Mouse (Mus musculus) forebrain, embryonic 15.5 days (tissue): ENCODE measurements at regions not wholly inside any gene's neighbourhood (a gene's known extent, or its start where the extent isn't known, plus 50 kb on each side); places are given as distances from the start of the nearest gene placed in this dataset.

Experiments used
- ATAC-seq: fragments of 200-750 bp; cut with Nextera tagmentation; replicated peaks from 2 replicates; pipeline ENCODE4 v1.8.0; 2017; ENCODE audit warnings: mild to moderate bottlenecking, moderate TSS enrichment, moderate library complexity
- H3K27ac ChIP-seq: fragments of 300-500 bp; sonication (generic); replicated peaks from 2 replicates; pipeline ENCODE4 v1.5.1; 2015; ENCODE audit warnings: mild to moderate bottlenecking, inconsistent platforms
- H3K27me3 ChIP-seq: fragments of 300-500 bp; sonication (generic); 2 replicates; pipeline ENCODE4 v1.6.1; 2015; ENCODE audit warnings: inconsistent platforms
- H3K36me3 ChIP-seq: fragments of 300-500 bp; sonication (generic); 2 replicates; pipeline ENCODE4 v1.6.1; 2015; ENCODE audit warnings: mild to moderate bottlenecking, inconsistent platforms
- H3K4me1 ChIP-seq: fragments of 300-500 bp; sonication (generic); 2 replicates; pipeline ENCODE4 v1.6.1; 2015; ENCODE audit warnings: inconsistent platforms
- H3K4me2 ChIP-seq: fragments of 300-500 bp; sonication (generic); replicated peaks from 2 replicates; pipeline ENCODE4 v1.6.1; 2015; ENCODE audit warnings: mild to moderate bottlenecking, inconsistent platforms
- H3K4me3 ChIP-seq: fragments of 300-500 bp; sonication (generic); 2 replicates; pipeline ENCODE4 v1.5.1; 2015; ENCODE audit warnings: mild to moderate bottlenecking, inconsistent platforms
- H3K9ac ChIP-seq: fragments of 300-500 bp; sonication (generic); replicated peaks from 2 replicates; pipeline ENCODE4 v1.6.1; 2015; ENCODE audit warnings: mild to moderate bottlenecking, inconsistent platforms
- H3K9me3 ChIP-seq: fragments of 300-500 bp; sonication (generic); 2 replicates; pipeline ENCODE4 v1.6.1; 2016; ENCODE audit warnings: inconsistent platforms
- WGBS: fragments of 180-500 bp; shearing (Covaris S2); methylation state at CpG from one replicate; pipeline ENCODE4 v1.1.7; 2015; ENCODE audit warnings: mixed read lengths; 5-methylcytosine and 5-hydroxymethylcytosine counted together

DNA sequence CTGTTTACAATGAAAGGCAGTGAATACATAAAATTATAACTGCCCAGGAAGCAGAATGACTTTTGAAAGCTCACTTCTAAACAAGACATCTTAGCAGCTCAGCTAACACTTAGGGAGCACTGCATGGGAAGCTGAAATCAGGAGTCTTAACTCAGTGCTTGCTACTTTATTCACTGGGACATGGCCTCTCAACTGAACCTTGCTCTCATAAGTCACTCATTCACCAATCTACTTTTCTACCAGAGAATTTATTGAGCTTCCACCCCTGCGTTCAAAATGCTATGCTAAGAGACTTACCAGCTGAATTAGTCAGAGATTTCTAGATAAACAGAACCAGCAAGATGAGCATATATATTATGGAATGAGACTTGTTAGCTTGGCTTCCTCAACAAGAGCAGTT is 122.8 kb upstream of the Mpped2 start:
- Histone ChIP-seq H3K36me3 (no peaks in the 10 kb centered on the region), H3K4me1 (no peaks in the 10 kb centered on the region), H3K4me3 (no peak overlapping the region), H3K4me2 (no peak overlapping the region), H3K27me3 (no peaks in the 10 kb centered on the region), H3K9ac (no peak overlapping the region), H3K27ac (no peak overlapping the region), H3K9me3 (no peaks in the 10 kb centered on the region)
- ATAC-seq: no peak
- WGBS: 93% methylated on average over 1 of the region's 1 CpGs

DNA sequence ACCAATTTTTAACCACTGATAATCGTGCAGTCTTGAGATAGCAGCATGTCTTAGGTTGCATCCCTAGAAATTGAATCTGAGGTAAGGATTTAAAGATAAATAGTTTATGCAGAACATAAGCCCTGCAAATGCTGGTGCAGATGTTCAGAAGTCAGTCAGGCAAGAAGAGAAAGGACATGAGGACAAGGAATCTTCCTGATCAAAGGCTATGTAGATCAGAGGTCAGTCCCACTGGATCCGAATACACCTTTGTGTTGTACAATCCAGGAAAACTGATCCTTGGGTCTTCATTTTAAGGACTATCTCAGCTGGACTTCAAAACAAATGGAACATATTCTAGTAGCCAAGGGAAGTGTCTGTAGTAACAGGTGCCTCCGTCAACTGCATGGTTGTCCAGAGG is 121.7 kb upstream of the Mpped2 start:
- H3K4me3 ChIP-seq: no peak overlapping the region

DNA sequence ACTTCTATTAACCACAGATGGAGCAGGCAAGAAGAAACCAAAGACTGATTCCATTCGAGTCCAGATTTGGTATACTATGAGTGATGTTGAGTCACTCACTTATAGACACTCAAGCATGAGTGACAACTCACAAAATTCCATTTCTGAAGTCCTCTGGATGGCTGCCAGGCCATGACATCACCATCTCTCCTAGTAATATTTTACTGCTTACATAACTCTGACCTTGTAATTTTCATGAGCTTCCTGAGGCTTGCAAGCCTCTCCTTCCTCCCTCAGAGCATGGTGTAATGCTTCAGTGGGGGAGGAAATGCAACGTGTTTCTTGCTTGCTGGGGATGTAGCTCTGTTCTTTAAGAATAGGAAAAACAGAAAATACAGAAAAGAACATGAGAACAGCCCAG is 121.2 kb upstream of the Mpped2 start:
- H3K36me3 ChIP-seq: no peaks in the 10 kb centered on the region
- WGBS: 64% methylated on average over 2 of the region's 2 CpGs
- no peak overlapping the region for H3K9ac ChIP-seq

More for the DNA sequence above, 121.7 kb upstream of the Mpped2 start:
- Histone ChIP-seq H3K9me3 (no peaks in the 10 kb centered on the region), H3K4me1 (no peaks in the 10 kb centered on the region), H3K9ac (no peak overlapping the region), H3K27me3 (no peaks in the 10 kb centered on the region), H3K4me2 (no peak overlapping the region), H3K27ac (no peak overlapping the region), H3K36me3 (no peaks in the 10 kb centered on the region)
- ATAC-seq: no peak
- WGBS: 94% methylated on average over 3 of the region's 3 CpGs

DNA sequence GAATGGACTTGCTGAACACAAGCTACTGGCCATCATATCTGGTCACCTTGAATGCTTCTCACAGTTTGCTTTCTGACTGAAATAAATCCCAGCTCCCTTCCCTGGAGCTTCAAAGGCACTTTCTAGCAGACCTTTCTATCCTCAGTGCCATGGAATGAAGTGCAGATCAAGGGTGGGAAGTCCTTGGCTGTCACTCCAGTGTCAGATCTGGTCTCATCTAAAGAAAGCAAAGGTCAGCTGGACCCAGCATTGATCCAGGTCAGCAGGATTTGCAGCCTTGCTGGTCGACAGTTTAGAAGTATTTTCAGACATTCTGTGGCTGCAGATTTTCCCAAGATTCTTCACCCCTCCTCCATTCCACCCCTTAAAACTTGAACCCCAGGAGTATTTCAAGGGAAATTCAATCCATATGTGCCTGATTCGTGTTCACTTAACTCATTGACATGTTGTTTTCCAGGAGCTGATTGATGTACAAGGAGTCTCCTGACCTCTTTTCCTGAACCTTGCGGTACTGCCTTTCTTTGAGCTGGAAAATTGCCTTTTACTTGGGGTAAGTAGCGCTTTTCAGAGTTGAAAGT is 116.2 kb upstream of the Mpped2 start:
- WGBS: 74% methylated on average over 4 of the region's 4 CpGs
- ATAC-seq: no peak
- no peak overlapping the region for H3K27ac ChIP-seq
- no peak overlapping the region for H3K4me3 ChIP-seq
- H3K36me3 ChIP-seq: no peaks in the 10 kb centered on the region
- no peaks in the 10 kb centered on the region for H3K9me3 ChIP-seq
- no peak overlapping the region for H3K9ac ChIP-seq
- H3K4me2 ChIP-seq: no peak overlapping the region
- H3K27me3 ChIP-seq: no peaks in the 10 kb centered on the region
- peaks cover 5% of the 10 kb centered on the region; the same call in 1 of the 2 replicates for H3K4me1 ChIP-seq

More for the DNA sequence above, 121.2 kb upstream of the Mpped2 start:
- Histone ChIP-seq H3K27me3 (no peaks in the 10 kb centered on the region), H3K4me2 (no peak overlapping the region), H3K9me3 (no peaks in the 10 kb centered on the region), H3K27ac (no peak overlapping the region), H3K4me1 (no peaks in the 10 kb centered on the region), H3K4me3 (no peak overlapping the region)
- ATAC-seq: no peak

DNA sequence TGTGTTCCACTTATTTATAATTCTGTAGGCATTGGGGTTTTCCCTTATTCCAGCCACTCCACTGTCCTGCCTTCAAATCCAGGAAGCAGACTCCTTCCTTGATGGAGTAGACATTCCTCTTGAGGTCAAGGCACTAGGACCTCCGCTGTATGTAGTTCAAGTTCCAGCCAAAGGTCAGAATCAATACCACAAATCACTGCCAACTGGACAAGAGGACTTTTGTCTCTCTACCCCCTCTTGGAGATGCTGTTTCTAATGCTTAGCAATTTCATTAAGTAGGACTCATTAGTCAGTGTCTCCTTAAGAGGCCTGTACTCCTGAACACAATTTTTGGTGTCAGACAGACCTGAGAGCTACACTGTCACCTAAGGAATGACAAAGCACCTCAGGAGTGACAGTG is 115.0 kb upstream of the Mpped2 start:
- peaks cover 5% of the 10 kb centered on the region; the same call in 1 of the 2 replicates for H3K4me1 ChIP-seq
- no peak overlapping the region for H3K27ac ChIP-seq
- no peaks in the 10 kb centered on the region for H3K27me3 ChIP-seq
- H3K36me3 ChIP-seq: no peaks in the 10 kb centered on the region
- H3K4me2 ChIP-seq: no peak overlapping the region
- H3K9me3 ChIP-seq: no peaks in the 10 kb centered on the region
- no peak for ATAC-seq
- no peak overlapping the region for H3K4me3 ChIP-seq
- no peak overlapping the region for H3K9ac ChIP-seq
- WGBS: 92% methylated on average over 1 of the region's 1 CpGs

DNA sequence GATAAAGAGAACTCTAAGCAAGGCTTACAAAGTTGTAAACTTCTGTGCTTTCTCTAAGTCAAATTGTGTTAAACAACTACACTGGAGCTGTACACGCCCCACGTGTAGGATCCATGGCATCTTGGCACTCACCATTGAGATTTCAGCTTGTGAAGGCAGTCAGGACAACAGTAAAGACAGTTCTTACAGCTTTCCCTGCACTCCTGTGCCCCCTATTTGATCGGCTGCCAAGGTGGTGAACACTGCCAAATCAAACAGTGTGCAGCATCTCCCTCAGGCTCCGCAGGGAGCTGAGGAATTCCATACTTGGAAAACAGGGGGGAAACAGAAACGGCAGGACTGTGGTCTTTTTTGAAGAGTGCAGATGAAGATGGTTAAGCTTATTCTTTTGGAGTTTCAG is 112.4 kb upstream of the Mpped2 start:
- Histone ChIP-seq H3K36me3 (no peaks in the 10 kb centered on the region), H3K4me1 (peaks cover 5% of the 10 kb centered on the region; the same call in 1 of the 2 replicates), H3K4me3 (no peak overlapping the region), H3K27me3 (no peaks in the 10 kb centered on the region), H3K9me3 (no peaks in the 10 kb centered on the region), H3K4me2 (no peak overlapping the region), H3K27ac (no peak overlapping the region), H3K9ac (no peak overlapping the region)
- ATAC-seq: peak; percentile 38; the same call in 1 of the 2 replicates
- 25% methylated on average over 5 of the region's 5 CpGs for WGBS

DNA sequence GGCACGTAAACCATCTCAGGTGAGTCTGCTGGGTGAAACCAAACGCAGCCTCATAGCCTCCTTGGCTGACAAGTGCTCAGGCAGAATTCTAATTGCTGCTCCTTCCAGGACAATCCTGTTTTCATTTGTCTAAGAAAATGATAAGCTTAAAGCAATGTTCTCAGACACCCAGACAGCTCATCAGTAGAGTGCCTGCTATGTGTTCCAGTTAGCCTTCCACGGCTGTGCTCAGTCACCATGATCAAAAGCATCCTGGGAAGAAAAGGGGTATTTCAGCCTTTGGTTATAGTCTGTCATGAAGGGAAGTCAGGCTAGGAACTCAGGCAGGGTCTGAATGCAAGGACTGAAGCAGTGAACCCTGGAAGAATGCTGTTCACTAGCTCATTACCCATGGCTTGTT is 71.8 kb upstream of the Mpped2 start:
- no peaks in the 10 kb centered on the region for H3K27me3 ChIP-seq
- H3K4me3 ChIP-seq: no peak overlapping the region
- H3K9ac ChIP-seq: no peak overlapping the region
- ATAC-seq: no peak
- H3K9me3 ChIP-seq: no peaks in the 10 kb centered on the region
- H3K27ac ChIP-seq: no peak overlapping the region
- no peaks in the 10 kb centered on the region for H3K4me1 ChIP-seq
- WGBS: 77% methylated on average over 3 of the region's 3 CpGs
- no peak overlapping the region for H3K4me2 ChIP-seq
- no peaks in the 10 kb centered on the region for H3K36me3 ChIP-seq

DNA sequence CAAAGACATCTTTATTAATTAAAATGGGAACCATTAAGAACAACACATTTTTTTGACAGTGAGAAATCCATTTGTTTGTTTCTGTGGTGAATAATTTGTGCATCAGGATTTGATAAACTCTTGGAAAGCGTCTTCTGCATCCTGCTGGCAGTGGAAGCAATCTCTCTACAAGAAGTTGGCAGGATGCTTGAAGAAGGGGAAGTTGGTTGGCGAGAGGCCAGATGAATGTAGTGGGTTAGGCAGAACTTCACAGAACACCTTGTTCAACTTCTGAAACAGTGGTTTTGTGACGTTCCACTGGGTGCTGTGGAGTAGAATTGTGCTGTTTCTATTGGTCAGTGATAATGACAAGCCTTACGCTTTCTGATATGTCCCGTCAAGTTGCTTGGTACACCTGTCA is 70.7 kb upstream of the Mpped2 start:
- Histone ChIP-seq H3K27me3 (no peaks in the 10 kb centered on the region), H3K4me3 (no peak overlapping the region), H3K9me3 (no peaks in the 10 kb centered on the region), H3K27ac (no peak overlapping the region), H3K36me3 (no peaks in the 10 kb centered on the region), H3K9ac (no peak overlapping the region), H3K4me1 (no peaks in the 10 kb centered on the region), H3K4me2 (no peak overlapping the region)
- 75% methylated on average over 5 of the region's 5 CpGs for WGBS
- no peak for ATAC-seq

DNA sequence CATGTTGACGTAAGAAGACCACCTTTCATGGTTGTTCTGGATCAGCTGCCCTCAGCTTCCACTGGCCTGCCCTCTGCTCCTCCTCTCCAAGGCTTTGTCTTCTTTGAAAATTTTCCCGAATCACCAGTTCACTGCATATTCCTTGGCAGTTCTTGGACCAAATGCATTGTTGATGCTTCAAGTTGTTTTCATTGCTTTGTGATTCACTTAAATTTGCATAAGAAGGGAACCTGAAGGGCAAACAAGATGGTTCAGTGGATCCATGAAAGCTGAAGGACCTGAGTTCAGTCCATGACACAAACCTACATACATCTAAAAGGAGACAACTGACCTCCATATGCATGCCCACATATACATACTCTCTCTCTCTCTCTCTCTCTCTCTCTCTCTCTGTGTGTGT is 69.4 kb upstream of the Mpped2 start:
- no peak overlapping the region for H3K4me2 ChIP-seq
- 62% methylated on average over 2 of the region's 2 CpGs for WGBS
- no peak overlapping the region for H3K9ac ChIP-seq
- ATAC-seq: no peak
- H3K36me3 ChIP-seq: no peaks in the 10 kb centered on the region
- no peaks in the 10 kb centered on the region for H3K4me1 ChIP-seq
- no peaks in the 10 kb centered on the region for H3K27me3 ChIP-seq
- no peak overlapping the region for H3K4me3 ChIP-seq
- H3K9me3 ChIP-seq: no peaks in the 10 kb centered on the region
- no peak overlapping the region for H3K27ac ChIP-seq

DNA sequence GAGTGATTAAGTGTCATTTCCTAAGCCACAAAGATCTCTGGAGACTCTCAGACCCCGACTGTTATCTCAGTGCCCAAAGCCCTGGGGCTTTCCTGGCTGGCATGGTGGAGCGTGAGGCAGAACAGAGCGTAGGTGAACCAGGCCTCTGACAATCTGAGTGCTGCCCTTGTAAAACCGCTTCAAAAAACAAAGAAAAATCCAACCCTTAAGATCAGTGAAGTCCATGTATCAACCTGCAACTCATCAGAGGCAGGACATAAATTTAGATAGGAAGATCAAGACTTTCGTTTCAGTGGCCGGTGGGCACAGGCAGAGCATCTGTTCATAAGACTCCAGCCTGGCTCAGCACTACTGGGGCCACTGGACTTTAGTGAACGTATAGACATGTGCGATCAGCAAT is 61.1 kb upstream of the Mpped2 start:
- Histone ChIP-seq H3K4me1 (no peaks in the 10 kb centered on the region), H3K4me3 (no peak overlapping the region), H3K4me2 (no peak overlapping the region), H3K27ac (no peak overlapping the region), H3K9ac (no peak overlapping the region), H3K36me3 (no peaks in the 10 kb centered on the region), H3K27me3 (no peaks in the 10 kb centered on the region), H3K9me3 (no peaks in the 10 kb centered on the region)
- no peak for ATAC-seq
- 92% methylated on average over 8 of the region's 8 CpGs for WGBS
